Mouse (Mus musculus) layer of hippocampus, adult 2 months (tissue): ENCODE results near the gene Cipc. TPM values are rescaled to one million over a fixed set of nuclear protein-coding genes. Genes with fewer than 3 reads are reported as not detected.
A peak's percentile ranks its signal among the peaks of the same experiment; 100 is the strongest.

Experiments
- DNase-seq, 2 experiments: peaks; one replicate each; pipeline ENCODE4 v3.0.0; 2022; ENCODE audit warnings: low spot score in 2 of 2
- H3K27ac ChIP-seq: fragments of 200-600 bp; 2 replicates; pipeline ENCODE4 v1.8.1; 2022
- H3K4me3 ChIP-seq: fragments of 200-600 bp; 2 replicates; pipeline ENCODE4 v1.8.1; 2022; ENCODE audit warnings: mild to moderate bottlenecking
- CTCF ChIP-seq: fragments of 200-600 bp; conservative IDR thresholded peaks from 2 replicates; pipeline ENCODE4 v1.8.1; 2022; ENCODE audit warnings: antibody characterized with exemption, mild to moderate bottlenecking, moderate library complexity
- long read RNA-seq, 2 experiments: library from polyadenylated mRNA; stranded (forward); transcript quantifications; one replicate each; pipeline ENCODE4 v2.0.0; 2021; ENCODE audit warnings: borderline mapping rate in 2 of 2
- total RNA-seq, 2 experiments: library from RNA; stranded (reverse); gene quantifications; 2 replicates each; pipeline ENCODE4 v1.2.3; 2021

Cipc gene
- 10 to 100 TPM; 73.4 to 83.6 TPM for total RNA-seq
- long read RNA-seq, experiment 1, full-length matches to known transcripts = 43 of 63 reads
- long read RNA-seq, experiment 1, partial matches to known transcripts = 3 of 63 reads
- long read RNA-seq, experiment 1, other reads (novel, unspliced or antisense) = 17 of 63 reads
- long read RNA-seq, experiment 2, full-length matches to known transcripts = 44 of 79 reads
- long read RNA-seq, experiment 2, partial matches to known transcripts = 16 of 79 reads
- long read RNA-seq, experiment 2, other reads (novel, unspliced or antisense) = 19 of 79 reads

- H3K27ac ChIP-seq = peak within 1 kb of the TSS; percentile 99
- TF ChIP-seq CTCF = no peak; the same call in 1 of the 2 replicates
- peak; percentile 98 to 99 for DNase-seq
- peak within 1 kb of the TSS; percentile 69 for H3K4me3 ChIP-seq
Observed at GRCm38 (mm10) chr12:86946862-86947574, at the start of gene Cipc. Gene Cipc (plus strand): TSS chr12:86947043.

GRCm38 (mm10) chr12:86897769-86898273 lies 49.0 kb upstream of the Cipc start:
- Histone ChIP-seq H3K27ac (peak overlapping the region; percentile 99), H3K4me3 (no peak overlapping the region)
- TF ChIP-seq CTCF = no peak
- DNase-seq = no peak

GRCm38 (mm10) chr12:86898448-86898847 lies 48.4 kb upstream of the Cipc start:
- no peak for TF ChIP-seq CTCF
- Histone ChIP-seq H3K4me3 (no peak overlapping the region), H3K27ac (peak overlapping the region; percentile 99)
- DNase-seq = no peak

- no peak for TF ChIP-seq CTCF
- no peak for DNase-seq
- H3K27ac ChIP-seq = no peak overlapping the region; the same call in 1 of the 2 replicates
- H3K4me3 ChIP-seq = no peak overlapping the region
Observed at GRCm38 (mm10) chr12:86899461-86900179, 47.2 kb upstream of the Cipc start.

- no peak for TF ChIP-seq CTCF
- Histone ChIP-seq H3K4me3 (no peak overlapping the region), H3K27ac (no peak overlapping the region)
- no peak for DNase-seq
Observed at GRCm38 (mm10) chr12:86903828-86904806, 42.7 kb upstream of the Cipc start.

- DNase-seq = no peak
- TF ChIP-seq CTCF = peak; percentile 87
- Histone ChIP-seq H3K4me3 (no peak overlapping the region), H3K27ac (no peak overlapping the region)
Observed at GRCm38 (mm10) chr12:86905203-86905602, 41.6 kb upstream of the Cipc start.

- no peak for TF ChIP-seq CTCF
- H3K4me3 ChIP-seq = no peak overlapping the region
- H3K27ac ChIP-seq = peak overlapping the region; percentile 21; the same call in 1 of the 2 replicates
- no peak for DNase-seq
Observed at GRCm38 (mm10) chr12:86905876-86906275, 41.0 kb upstream of the Cipc start.

GRCm38 (mm10) chr12:86906395-86906794 lies 40.4 kb upstream of the Cipc start:
- DNase-seq = peak; percentile 89
- H3K4me3 ChIP-seq = no peak overlapping the region
- TF ChIP-seq CTCF = peak; percentile 91

GRCm38 (mm10) chr12:86911482-86911931 lies 35.3 kb upstream of the Cipc start:
- no peak overlapping the region for H3K4me3 ChIP-seq
- TF ChIP-seq CTCF = no peak
- H3K27ac ChIP-seq = peak overlapping the region; percentile 89
- peak; percentile 68 to 74 for DNase-seq

More at GRCm38 (mm10) chr12:86906395-86906794, 40.4 kb upstream of the Cipc start:
- peak overlapping the region; percentile 21; the same call in 1 of the 2 replicates for H3K27ac ChIP-seq

GRCm38 (mm10) chr12:86912335-86913093 lies 34.3 kb upstream of the Cipc start:
- Histone ChIP-seq H3K4me3 (no peak overlapping the region), H3K27ac (peak overlapping the region; percentile 89)
- TF ChIP-seq CTCF = no peak
- no peak for DNase-seq

- no peak for TF ChIP-seq CTCF
- H3K4me3 ChIP-seq = no peak overlapping the region
- H3K27ac ChIP-seq = no peak overlapping the region
- DNase-seq = no peak
Observed at GRCm38 (mm10) chr12:86914351-86914750, 32.5 kb upstream of the Cipc start.
